Mouse (Mus musculus) bone marrow, adult 2 months (tissue): ENCODE data around the gene Sept1. TPM values are rescaled to one million over a fixed set of nuclear protein-coding genes. Genes with fewer than 3 reads are reported as not detected.
A peak's percentile ranks its signal among the peaks of the same experiment; 100 is the strongest.

ENCODE experiments used
- H3K27ac ChIP-seq: fragments of 200-500 bp; 2 replicates; pipeline ENCODE4 v1.5.1; 2012; ENCODE audit warnings: low read depth, mild to moderate bottlenecking, control low read depth, inconsistent platforms, low read length; ENCODE audit not compliant: control insufficient read depth, poor library complexity, insufficient read depth
- H3K4me1 ChIP-seq: fragments of 200-500 bp; 2 replicates; pipeline ENCODE4 v1.6.1; 2011; ENCODE audit warnings: low read length; ENCODE audit not compliant: control insufficient read depth, insufficient read depth
- H3K4me3 ChIP-seq: fragments of 200-500 bp; replicated peaks from 2 replicates; pipeline ENCODE3; 2011; ENCODE audit warnings: mild to moderate bottlenecking, low read depth, low read length, control low read depth; ENCODE audit not compliant: control insufficient read depth
- CTCF ChIP-seq: fragments of 200-500 bp; IDR thresholded peaks from 2 replicates; pipeline ENCODE4 v1.5.1; 2011; ENCODE audit warnings: low read length, control low read depth; ENCODE audit not compliant: control insufficient read depth, insufficient read depth
- POLR2A ChIP-seq: fragments of 200-500 bp; IDR thresholded peaks from 2 replicates; pipeline ENCODE4 v1.6.1; 2011; ENCODE audit warnings: low read depth, mild to moderate bottlenecking, control low read depth, low read length, borderline replicate concordance; ENCODE audit not compliant: control insufficient read depth
- WGBS: fragments of 180-500 bp; shearing (Covaris S2); methylation state at CpG from one replicate; pipeline ENCODE4 v1.1.7; 2018; 5-methylcytosine and 5-hydroxymethylcytosine counted together
- polyA plus RNA-seq: library from polyadenylated mRNA; stranded (reverse); fragments of >200 nt; gene quantifications from 2 replicates; pipeline ENCODE4 v1.2.4, GENCODE M21; 2011; ENCODE audit warnings: low replicate concordance; ENCODE audit not compliant: missing spikeins, insufficient read depth, insufficient read length

Sept1 gene
- 76.8 and 153 TPM in 2 replicates for polyA plus RNA-seq

GRCm38 (mm10) chr7:127232622-127233367 lies at the start of gene Sept1, which contains the start of gene Zfp553:
Gene Sept1, minus strand, starts transcription at chr7:127233130.
Gene Zfp553, plus strand, starts transcription at chr7:127233061.
- TF ChIP-seq POLR2A (peak; percentile 37; the same call in 1 of the 2 replicates), CTCF (no peak)
- H3K4me3 ChIP-seq = peak within 1 kb of the TSS; percentile 68
- WGBS = under 1% methylated on average over 64 of the region's 64 CpGs
- H3K27ac ChIP-seq = peak within 1 kb of the TSS; percentile 89
- H3K4me1 ChIP-seq = no peaks in the 10 kb centered on the region

- TF ChIP-seq POLR2A (no peak), CTCF (no peak)
- 41% methylated on average over 2 of the region's 2 CpGs for WGBS
Observed at GRCm38 (mm10) chr7:127282190-127282589, 49.3 kb upstream of the Sept1 start.

DNA sequence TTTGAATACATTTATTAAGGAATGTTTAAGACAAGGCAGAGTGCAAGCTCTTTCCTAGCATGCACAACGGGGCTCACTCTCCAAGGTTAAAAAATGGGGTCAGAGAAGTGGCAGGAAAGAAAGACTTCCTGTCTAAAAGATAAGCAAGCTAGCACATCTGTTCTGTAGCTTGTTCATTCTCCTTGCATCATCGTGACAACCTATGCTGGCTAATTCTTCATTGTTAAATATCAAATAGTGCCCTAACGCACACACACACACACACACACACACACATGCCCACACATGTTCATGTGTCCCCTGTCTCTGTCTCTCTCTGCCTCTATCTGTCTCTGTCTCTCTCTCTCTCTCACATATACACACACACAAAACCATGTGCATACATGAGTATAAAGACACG lies 48.2 kb upstream of the Sept1 start:
- H3K4me1 ChIP-seq = peaks cover 2% of the 10 kb centered on the region; the same call in 1 of the 2 replicates
- 8% methylated on average over 4 of the region's 4 CpGs for WGBS
- H3K27ac ChIP-seq = no peak overlapping the region
- no peak overlapping the region for H3K4me3 ChIP-seq
- TF ChIP-seq POLR2A (no peak), CTCF (no peak)

More at GRCm38 (mm10) chr7:127282190-127282589, 49.3 kb upstream of the Sept1 start:
- no peak overlapping the region for H3K4me3 ChIP-seq
- H3K27ac ChIP-seq = no peak overlapping the region
- peaks cover 3% of the 10 kb centered on the region; the same call in 1 of the 2 replicates for H3K4me1 ChIP-seq

DNA sequence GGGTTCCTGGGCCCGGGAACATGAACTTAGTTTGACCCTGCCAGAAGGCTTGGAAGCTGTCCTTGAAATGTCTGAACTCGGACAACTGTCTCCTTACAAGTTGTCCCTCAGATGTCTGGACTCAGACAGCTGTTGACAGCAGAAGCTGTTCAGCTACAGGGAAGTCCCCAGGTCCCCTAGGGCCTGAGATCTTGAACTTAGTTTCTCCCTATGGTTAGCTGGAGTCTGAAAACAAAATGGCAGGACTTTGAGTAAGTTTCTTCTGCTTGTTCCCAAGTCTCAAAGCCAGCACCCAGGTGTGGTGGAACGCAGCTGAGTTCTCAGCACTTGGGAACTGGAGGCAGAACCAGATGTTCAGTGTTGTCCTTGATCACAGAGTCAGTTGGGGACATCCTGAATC lies 47.2 kb upstream of the Sept1 start:
- TF ChIP-seq CTCF (no peak), POLR2A (no peak)
- 77% methylated on average over 3 of the region's 3 CpGs for WGBS
- peaks cover 2% of the 10 kb centered on the region; the same call in 1 of the 2 replicates for H3K4me1 ChIP-seq

DNA sequence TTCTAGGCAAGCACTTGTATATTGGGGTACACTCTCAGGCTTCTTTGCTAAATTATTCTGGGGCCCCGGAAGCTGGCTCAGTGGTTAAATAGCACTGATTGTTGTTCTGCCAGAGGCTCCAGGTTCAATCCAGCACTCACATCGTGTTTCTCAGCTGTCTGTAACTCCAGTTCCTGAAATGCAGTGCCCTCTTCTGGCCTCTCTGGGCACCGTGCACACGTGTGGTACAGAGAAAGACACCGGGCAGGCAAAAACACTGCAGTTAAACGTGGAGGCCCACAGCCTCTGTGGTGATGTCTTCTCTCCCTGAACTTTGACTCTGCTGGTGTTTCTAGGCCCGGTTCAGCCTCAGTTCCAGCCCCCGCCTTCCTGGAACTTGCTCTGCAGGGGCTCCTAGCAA lies 45.4 kb upstream of the Sept1 start:
- no peak overlapping the region for H3K27ac ChIP-seq
- H3K4me1 ChIP-seq = no peaks in the 10 kb centered on the region; the same call in 1 of the 2 replicates
- 11% methylated on average over 8 of the region's 8 CpGs for WGBS
- no peak overlapping the region for H3K4me3 ChIP-seq
- TF ChIP-seq CTCF = peak; percentile 88
- no peak for TF ChIP-seq POLR2A

More for the DNA sequence above, 47.2 kb upstream of the Sept1 start:
- no peak overlapping the region for H3K27ac ChIP-seq
- H3K4me3 ChIP-seq = no peak overlapping the region

- no peak overlapping the region for H3K27ac ChIP-seq
Observed at GRCm38 (mm10) chr7:127276519-127276961, 43.6 kb upstream of the Sept1 start.

DNA sequence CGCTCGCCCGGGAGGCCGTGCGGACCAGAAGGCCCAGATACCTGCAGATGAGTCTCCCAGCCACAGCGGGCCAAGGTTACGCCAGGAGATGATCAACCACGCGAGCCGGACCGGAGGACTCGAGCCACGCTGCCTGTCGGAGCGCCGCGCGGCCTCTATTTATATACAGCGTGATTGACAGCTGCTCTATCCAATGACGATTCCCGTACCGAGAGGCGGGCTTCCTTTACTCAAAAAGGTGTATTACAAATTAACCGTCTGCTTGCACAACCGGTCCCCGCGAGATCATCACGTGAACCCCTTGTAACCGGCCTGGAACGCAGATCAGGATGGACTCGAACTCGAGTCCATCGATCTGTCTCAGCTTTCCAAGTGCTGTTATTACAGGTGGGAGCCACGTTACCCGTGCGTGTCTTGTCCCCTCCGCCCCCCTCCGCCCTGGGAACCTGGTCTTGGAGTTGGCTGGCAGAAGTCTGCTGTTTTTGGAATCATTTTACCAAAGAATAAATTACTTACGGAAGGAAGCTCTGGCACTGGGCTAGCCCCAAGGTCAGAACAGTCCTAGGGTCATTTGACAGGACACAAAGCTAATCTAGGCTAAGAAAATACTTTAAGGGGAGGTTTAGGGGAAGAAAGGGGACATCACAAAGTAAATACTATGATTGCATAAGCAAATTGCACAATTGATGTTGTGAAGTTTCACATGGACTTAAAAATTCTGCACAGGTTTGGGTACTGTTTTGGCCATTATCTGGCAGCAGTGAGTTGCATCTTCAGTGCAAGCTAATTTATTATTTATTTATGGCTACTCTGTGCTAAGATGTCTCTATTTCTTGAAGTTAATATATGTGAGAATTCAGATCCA lies 41.2 kb upstream of the Sept1 start, which contains the start of gene Sephs2:
TSS of gene Sephs2 (minus strand) at position 131 of the 865 bp plus-strand sequence.
- WGBS = 1% methylated on average over 39 of the region's 39 CpGs

More at GRCm38 (mm10) chr7:127276519-127276961, 43.6 kb upstream of the Sept1 start:
- peaks cover 2% of the 10 kb centered on the region for H3K4me1 ChIP-seq
- TF ChIP-seq POLR2A = no peak
- no peak for TF ChIP-seq CTCF
- no peak overlapping the region for H3K4me3 ChIP-seq
- WGBS = 74% methylated on average over 5 of the region's 5 CpGs

More for the DNA sequence above, 41.2 kb upstream of the Sept1 start, which contains the start of gene Sephs2:
- Histone ChIP-seq H3K27ac (peak within 1 kb of the TSS; percentile 92), H3K4me1 (peaks cover 4% of the 10 kb centered on the region), H3K4me3 (peak within 1 kb of the TSS; percentile 92)
- TF ChIP-seq CTCF (no peak), POLR2A (peak; percentile 99)
